Mouse (Mus musculus): ENCODE results near the gene Slc25a10. TPM values are rescaled to one million over a fixed set of nuclear protein-coding genes. Genes with fewer than 3 reads are reported as not detected.

Gene Slc25a10
- 22.0 and 22.4 TPM in 2 replicates for polyA plus RNA-seq (2011; ENCODE audit: insufficient read length, low read depth, missing spikeins)

DNA sequence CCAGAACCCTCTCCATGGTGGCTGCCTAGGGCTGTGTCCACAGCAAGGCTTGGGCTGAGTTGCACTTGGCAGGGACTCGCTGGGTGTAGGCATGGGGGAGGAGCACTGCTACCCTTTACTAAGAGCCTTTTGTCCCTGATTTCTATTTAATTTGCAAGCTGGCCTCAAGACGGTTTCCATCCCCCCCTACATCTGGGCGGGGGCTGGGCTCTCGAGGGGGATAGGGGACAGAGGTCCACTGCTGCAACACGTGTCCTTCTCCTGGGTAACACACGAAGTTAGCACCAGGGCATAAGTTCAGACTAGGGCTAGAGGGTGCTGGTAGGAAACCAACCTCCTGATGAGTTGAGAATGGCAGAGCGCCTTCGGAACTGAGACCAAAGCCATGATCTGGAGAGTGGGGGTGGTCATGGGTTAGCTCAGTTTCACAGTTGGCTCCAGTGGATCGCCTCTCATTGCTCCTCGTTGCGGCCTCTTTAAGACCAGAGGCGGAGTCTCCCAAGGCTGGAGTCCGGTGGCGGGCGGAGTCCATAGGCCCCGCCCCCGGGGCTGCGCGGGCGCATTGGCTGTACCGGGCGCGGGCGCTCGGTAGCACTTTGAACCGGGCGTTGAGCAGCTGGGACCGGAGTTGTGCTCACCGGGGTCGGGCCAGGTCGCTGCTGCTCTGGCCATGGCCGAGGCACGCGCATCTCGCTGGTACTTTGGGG, at the start of gene Slc25a10:
Gene Slc25a10 (plus strand): TSS at position 524 of the 707 bp plus-strand sequence.
- no peak for TF ChIP-seq CTCF (IDR thresholded peaks at IDR 0.05; ENCODE audit: borderline replicate concordance, insufficient read depth, low read length)
- TF ChIP-seq POLR2A (IDR thresholded peaks at IDR 0.05; ENCODE audit: low read depth, low read length) = peak; percentile 70
- no peak within 1 kb of the TSS for H3K27ac ChIP-seq (ENCODE audit: insufficient read depth, low read length)
- peak within 1 kb of the TSS; percentile 56 for H3K4me3 ChIP-seq (ENCODE audit: insufficient read depth, low read length)
- H3K4me1 ChIP-seq (ENCODE audit: control insufficient read depth, insufficient read depth, low read length) = no peaks in the 10 kb centered on the region

GRCm38 (mm10) chr11:120442344-120442743, 49.3 kb upstream of the Slc25a10 start, which contains the start of gene Tspan10:
Gene Tspan10 (plus strand): TSS chr11:120442644.
- Histone ChIP-seq H3K4me1 (ENCODE audit: control insufficient read depth, insufficient read depth, low read length) (no peaks in the 10 kb centered on the region), H3K4me3 (ENCODE audit: insufficient read depth, low read length) (no peak within 1 kb of the TSS), H3K27ac (ENCODE audit: insufficient read depth, low read length) (no peak within 1 kb of the TSS)
- TF ChIP-seq POLR2A (IDR thresholded peaks at IDR 0.05; ENCODE audit: low read depth, low read length) (no peak), CTCF (IDR thresholded peaks at IDR 0.05; ENCODE audit: borderline replicate concordance, insufficient read depth, low read length) (no peak)

DNA sequence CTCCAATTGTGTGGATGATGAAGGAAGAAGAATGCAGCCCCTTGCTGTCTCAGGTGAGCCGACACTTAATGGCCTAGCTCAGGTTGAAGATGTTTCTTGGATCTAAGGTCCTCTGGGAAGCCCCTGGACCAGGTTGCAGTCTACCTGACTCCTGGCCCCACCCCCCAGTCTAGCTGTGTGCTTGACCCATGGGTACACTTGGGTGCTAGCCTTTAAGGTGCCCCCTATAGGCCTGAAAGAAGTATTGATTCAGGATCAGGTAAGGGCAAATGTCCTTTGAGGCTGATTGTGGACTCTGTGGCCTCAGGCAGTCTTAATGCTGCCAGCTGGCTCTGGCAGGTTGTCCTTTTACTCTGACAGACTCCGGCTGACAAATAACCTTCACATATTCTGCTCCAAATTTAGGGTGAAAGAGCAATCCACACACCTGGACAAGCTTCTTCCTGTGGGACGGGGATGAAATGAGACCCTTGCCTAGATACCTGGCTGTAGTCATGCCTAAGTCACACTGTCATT, 48.8 kb upstream of the Slc25a10 start:
- no peaks in the 10 kb centered on the region for H3K4me1 ChIP-seq (ENCODE audit: control insufficient read depth, insufficient read depth, low read length)
- H3K27ac ChIP-seq (ENCODE audit: insufficient read depth, low read length) = no peak overlapping the region
- TF ChIP-seq CTCF (IDR thresholded peaks at IDR 0.05; ENCODE audit: borderline replicate concordance, insufficient read depth, low read length) (no peak), POLR2A (IDR thresholded peaks at IDR 0.05; ENCODE audit: low read depth, low read length) (no peak)
- H3K4me3 ChIP-seq (ENCODE audit: insufficient read depth, low read length) = no peak overlapping the region

GRCm38 (mm10) chr11:120444106-120444505, 47.5 kb upstream of the Slc25a10 start:
- Histone ChIP-seq H3K4me3 (ENCODE audit: insufficient read depth, low read length) (no peak overlapping the region), H3K27ac (ENCODE audit: insufficient read depth, low read length) (no peak overlapping the region), H3K4me1 (ENCODE audit: control insufficient read depth, insufficient read depth, low read length) (no peaks in the 10 kb centered on the region)
- TF ChIP-seq POLR2A (IDR thresholded peaks at IDR 0.05; ENCODE audit: low read depth, low read length) (no peak), CTCF (IDR thresholded peaks at IDR 0.05; ENCODE audit: borderline replicate concordance, insufficient read depth, low read length) (no peak)

DNA sequence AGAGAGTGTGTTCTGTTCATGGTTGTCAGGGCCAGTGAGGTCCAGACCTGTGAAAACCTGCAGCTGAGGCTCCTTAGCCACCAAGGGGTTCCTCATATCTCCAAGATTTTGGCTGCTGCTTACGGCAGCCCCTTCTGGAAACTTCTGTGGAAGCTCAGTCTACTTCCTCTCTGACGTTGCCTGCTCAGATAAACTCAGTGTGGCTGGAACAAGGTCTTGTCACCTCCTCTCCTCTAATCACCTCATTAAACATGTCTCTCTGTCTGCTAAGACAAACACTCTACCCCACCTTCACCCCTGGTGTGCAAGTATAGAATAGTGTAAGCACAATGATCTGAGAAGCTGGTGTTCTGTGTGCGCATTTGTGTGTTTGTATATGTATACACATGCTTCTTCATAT, 46.2 kb upstream of the Slc25a10 start:
- H3K4me1 ChIP-seq (ENCODE audit: control insufficient read depth, insufficient read depth, low read length) = no peaks in the 10 kb centered on the region
- no peak overlapping the region for H3K4me3 ChIP-seq (ENCODE audit: insufficient read depth, low read length)
- no peak overlapping the region for H3K27ac ChIP-seq (ENCODE audit: insufficient read depth, low read length)
- TF ChIP-seq POLR2A (IDR thresholded peaks at IDR 0.05; ENCODE audit: low read depth, low read length) = no peak
- no peak for TF ChIP-seq CTCF (IDR thresholded peaks at IDR 0.05; ENCODE audit: borderline replicate concordance, insufficient read depth, low read length)

GRCm38 (mm10) chr11:120447179-120447578, 44.5 kb upstream of the Slc25a10 start:
- no peak overlapping the region for H3K27ac ChIP-seq (ENCODE audit: insufficient read depth, low read length)
- TF ChIP-seq POLR2A (IDR thresholded peaks at IDR 0.05; ENCODE audit: low read depth, low read length) (no peak), CTCF (IDR thresholded peaks at IDR 0.05; ENCODE audit: borderline replicate concordance, insufficient read depth, low read length) (no peak)
- no peak overlapping the region for H3K4me3 ChIP-seq (ENCODE audit: insufficient read depth, low read length)
- no peaks in the 10 kb centered on the region for H3K4me1 ChIP-seq (ENCODE audit: control insufficient read depth, insufficient read depth, low read length)

DNA sequence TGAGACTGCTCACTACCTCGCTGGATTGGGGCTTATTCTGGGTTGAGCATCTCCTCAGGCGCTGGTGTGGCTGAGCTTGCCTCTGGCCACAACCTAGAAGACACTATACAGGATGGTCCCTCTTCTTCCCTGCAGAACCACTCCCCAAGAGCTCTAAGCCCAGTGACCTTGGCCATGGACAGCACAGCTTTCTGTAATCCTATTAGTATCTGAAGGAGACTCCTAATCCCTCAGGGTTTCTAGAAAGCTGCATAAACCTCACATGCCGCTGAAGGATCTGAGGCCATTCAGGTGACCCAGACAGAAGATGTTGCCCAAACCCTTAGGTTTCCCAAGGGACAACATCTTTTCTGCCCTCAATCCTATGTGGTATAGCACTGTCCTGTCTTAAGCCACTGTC, 39.4 kb upstream of the Slc25a10 start:
- TF ChIP-seq POLR2A (IDR thresholded peaks at IDR 0.05; ENCODE audit: low read depth, low read length) = no peak
- H3K4me3 ChIP-seq (ENCODE audit: insufficient read depth, low read length) = no peak overlapping the region
- H3K27ac ChIP-seq (ENCODE audit: insufficient read depth, low read length) = no peak overlapping the region
- H3K4me1 ChIP-seq (ENCODE audit: control insufficient read depth, insufficient read depth, low read length) = no peaks in the 10 kb centered on the region

DNA sequence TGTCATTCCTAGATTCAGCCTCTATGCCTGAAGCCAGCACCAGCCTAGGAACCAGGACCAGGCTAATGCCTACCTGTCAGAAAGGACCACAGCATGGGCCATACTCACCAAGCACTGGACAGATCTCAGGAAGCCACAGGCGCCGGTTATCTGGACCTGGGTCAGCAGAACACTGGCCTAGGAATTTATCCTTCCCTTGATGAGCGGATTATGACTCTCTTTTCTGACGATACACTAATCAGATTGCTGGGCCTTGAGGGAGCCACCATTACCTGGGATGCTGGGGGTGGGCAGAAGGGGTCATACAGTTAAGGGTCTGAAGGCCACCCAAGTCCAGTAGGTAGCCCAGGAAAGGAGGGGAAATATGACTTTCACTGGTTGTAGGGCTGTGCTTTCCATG, 38.3 kb upstream of the Slc25a10 start, which contains the start of gene Pde6g:
Gene Pde6g (minus strand): TSS at position 195 of the 400 bp plus-strand sequence.
- no peak for TF ChIP-seq POLR2A (IDR thresholded peaks at IDR 0.05; ENCODE audit: low read depth, low read length)
- no peak for TF ChIP-seq CTCF (IDR thresholded peaks at IDR 0.05; ENCODE audit: borderline replicate concordance, insufficient read depth, low read length)
- Histone ChIP-seq H3K4me1 (ENCODE audit: control insufficient read depth, insufficient read depth, low read length) (no peaks in the 10 kb centered on the region), H3K4me3 (ENCODE audit: insufficient read depth, low read length) (no peak within 1 kb of the TSS), H3K27ac (ENCODE audit: insufficient read depth, low read length) (no peak within 1 kb of the TSS)

GRCm38 (mm10) chr11:120454965-120455364, 36.7 kb upstream of the Slc25a10 start:
- H3K4me3 ChIP-seq (ENCODE audit: insufficient read depth, low read length) = no peak overlapping the region
- H3K27ac ChIP-seq (ENCODE audit: insufficient read depth, low read length) = no peak overlapping the region
- H3K4me1 ChIP-seq (ENCODE audit: control insufficient read depth, insufficient read depth, low read length) = no peaks in the 10 kb centered on the region
- no peak for TF ChIP-seq POLR2A (IDR thresholded peaks at IDR 0.05; ENCODE audit: low read depth, low read length)
- TF ChIP-seq CTCF (IDR thresholded peaks at IDR 0.05; ENCODE audit: borderline replicate concordance, insufficient read depth, low read length) = no peak

- H3K27ac ChIP-seq (ENCODE audit: insufficient read depth, low read length) = no peak overlapping the region
- H3K4me1 ChIP-seq (ENCODE audit: control insufficient read depth, insufficient read depth, low read length) = no peaks in the 10 kb centered on the region
- H3K4me3 ChIP-seq (ENCODE audit: insufficient read depth, low read length) = no peak overlapping the region
- TF ChIP-seq CTCF (IDR thresholded peaks at IDR 0.05; ENCODE audit: borderline replicate concordance, insufficient read depth, low read length) (no peak), POLR2A (IDR thresholded peaks at IDR 0.05; ENCODE audit: low read depth, low read length) (no peak)
These were observed 36.2 kb upstream of the Slc25a10 start for GRCm38 (mm10) chr11:120455413-120455812.
